Mouse (Mus musculus) cerebellum, adult 2 months (tissue): ENCODE measurements around the gene Wdr25.

Source experiments
- CTCF ChIP-seq: fragments of 200-500 bp; IDR thresholded peaks from 2 replicates; pipeline ENCODE4 v1.5.1; 2011; ENCODE audit warnings: low read depth, mild to moderate bottlenecking, control low read depth, low read length, moderate library complexity, borderline replicate concordance; ENCODE audit not compliant: insufficient read depth
- POLR2A ChIP-seq: fragments of 200-500 bp; IDR thresholded peaks from 2 replicates; pipeline ENCODE4 v1.6.1; 2011; ENCODE audit warnings: low read length, control low read depth, borderline replicate concordance; ENCODE audit not compliant: insufficient read depth

GRCm38 (mm10) chr12:108958483-108958882 is 65.1 kb downstream of the Wdr25 start:
- no peak for TF ChIP-seq POLR2A
- no peak for TF ChIP-seq CTCF
